Mouse (Mus musculus): Measurements from ENCODE around the gene Ccm2l.

The Ccm2l gene

GRCm38 (mm10) chr2:153089316-153089715 lies 23.6 kb downstream of the Ccm2l start:
- DNase-seq (ENCODE audit: low read depth, low spot score), result no peak

- DNase-seq (ENCODE audit: low read depth, low spot score), result no peak
Observed at GRCm38 (mm10) chr2:153090551-153091165, 24.9 kb downstream of the Ccm2l start.

GRCm38 (mm10) chr2:153107046-153107766 lies 41.5 kb downstream of the Ccm2l start:
- peak; percentile 95 for DNase-seq (ENCODE audit: low read depth, low spot score)

GRCm38 (mm10) chr2:153107802-153108201 lies 42.0 kb downstream of the Ccm2l start:
- no peak for DNase-seq (ENCODE audit: low read depth, low spot score)

- peak; percentile 90 for DNase-seq (ENCODE audit: low read depth, low spot score)
Observed at GRCm38 (mm10) chr2:153108313-153109264, 42.8 kb downstream of the Ccm2l start, which contains the start of gene Hck. Hck (plus strand) TSS chr2:153108468.

- DNase-seq (ENCODE audit: low read depth, low spot score), result no peak
Observed at GRCm38 (mm10) chr2:153109596-153109995, 43.8 kb downstream of the Ccm2l start.

- no peak for DNase-seq (ENCODE audit: low read depth, low spot score)
Observed at GRCm38 (mm10) chr2:153111298-153111697, 45.5 kb downstream of the Ccm2l start.

- DNase-seq (ENCODE audit: low read depth, low spot score), result no peak
Observed at GRCm38 (mm10) chr2:153115679-153116081, 49.9 kb downstream of the Ccm2l start.

- no peak for DNase-seq (ENCODE audit: low read depth, low spot score)
Observed at GRCm38 (mm10) chr2:153117051-153117486, 51.3 kb downstream of the Ccm2l start.

- DNase-seq (ENCODE audit: low read depth, low spot score), result no peak
Observed at GRCm38 (mm10) chr2:153119488-153119887, 53.7 kb downstream of the Ccm2l start.

- no peak for DNase-seq (ENCODE audit: low read depth, low spot score)
Observed at GRCm38 (mm10) chr2:153120126-153120525, 54.4 kb downstream of the Ccm2l start.

GRCm38 (mm10) chr2:153121821-153122615 lies 56.3 kb downstream of the Ccm2l start:
- DNase-seq (ENCODE audit: low read depth, low spot score), result no peak

GRCm38 (mm10) chr2:153122701-153123100 lies 56.9 kb downstream of the Ccm2l start:
- no peak for DNase-seq (ENCODE audit: low read depth, low spot score)

GRCm38 (mm10) chr2:153125875-153126274 lies 60.1 kb downstream of the Ccm2l start:
- DNase-seq (ENCODE audit: low read depth, low spot score), result no peak

GRCm38 (mm10) chr2:153131019-153131418 lies 65.3 kb downstream of the Ccm2l start:
- DNase-seq (ENCODE audit: low read depth, low spot score), result peak; percentile 50

Data from ES-CJ7 (cell line).